Mouse (Mus musculus) left cerebral cortex, adult 11 months (tissue): ENCODE results near the gene Grsf1.

ENCODE experiments used
- DNase-seq: peaks from one replicate; pipeline ENCODE4 v3.0.0; 2022; ENCODE audit warnings: low spot score

Grsf1 gene

DNA sequence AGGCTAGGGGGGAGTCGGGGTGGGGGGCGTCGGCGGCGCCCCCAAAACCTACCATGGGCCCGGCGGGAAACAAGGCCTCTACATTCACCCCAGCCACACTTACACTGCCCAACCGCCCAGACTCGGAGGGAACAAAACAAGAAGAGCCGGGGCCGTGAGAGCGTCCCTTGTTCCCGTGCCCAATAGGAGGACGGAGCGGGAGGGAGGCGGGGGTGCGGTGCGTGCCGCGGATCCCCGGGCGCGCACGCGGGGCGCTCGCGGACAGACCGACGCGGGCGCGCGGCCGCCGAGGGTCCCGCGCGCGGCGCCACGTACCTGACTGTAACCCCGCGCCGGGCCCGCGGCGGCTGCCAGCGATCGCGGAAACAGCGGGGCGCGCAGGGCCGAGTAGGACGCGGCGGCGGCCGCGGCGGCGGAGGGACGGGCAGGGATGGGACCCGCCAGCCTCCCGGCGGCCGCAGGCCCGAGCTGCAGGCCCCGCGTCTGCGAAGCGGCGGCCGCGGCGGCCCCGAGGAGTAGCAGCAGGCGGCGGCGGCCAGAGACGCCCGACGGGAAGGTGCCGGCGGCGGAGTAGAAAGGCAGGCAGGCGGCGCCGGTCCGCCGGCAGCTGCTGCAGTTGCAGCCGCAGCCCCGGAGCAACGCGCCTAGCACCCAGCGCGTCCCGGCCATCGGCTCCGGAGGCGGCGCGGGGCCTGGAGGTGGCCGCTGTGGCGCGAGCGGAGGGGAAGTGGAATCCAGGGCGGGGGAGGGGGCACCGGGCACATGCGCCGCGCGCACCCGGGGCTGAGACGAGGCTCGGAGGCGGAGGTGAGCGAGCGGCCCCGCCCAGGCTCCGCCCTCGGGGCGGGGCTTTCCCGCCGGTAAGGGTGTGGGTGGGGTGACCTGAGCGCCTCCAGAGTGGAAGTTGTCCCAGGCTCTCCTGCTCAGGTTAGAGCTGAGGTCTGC lies at the start of gene Grsf1:
Gene Grsf1, minus strand, starts transcription at position 729 of the 945 bp plus-strand sequence.
- DNase-seq, result peak; percentile 84

DNA sequence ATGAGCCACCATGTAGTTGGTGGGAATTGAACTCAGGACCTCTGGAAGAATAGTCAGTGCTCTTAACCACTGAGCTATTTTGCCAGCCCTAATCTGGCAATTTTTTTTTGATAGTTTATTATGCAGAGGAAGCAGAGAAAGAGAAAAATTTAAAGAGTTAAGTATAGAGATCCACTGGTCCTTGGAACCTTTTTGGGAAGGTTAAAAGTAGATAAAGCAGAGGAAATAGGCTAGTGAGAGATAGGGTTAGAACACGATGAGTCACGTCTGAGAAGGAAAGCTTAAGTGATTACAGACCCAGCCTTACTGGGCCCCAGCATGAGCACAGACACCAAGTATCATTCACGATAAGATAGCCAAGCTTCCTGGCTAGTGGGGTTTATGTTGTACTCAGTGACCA lies 48.1 kb upstream of the Grsf1 start:
- DNase-seq, result no peak

DNA sequence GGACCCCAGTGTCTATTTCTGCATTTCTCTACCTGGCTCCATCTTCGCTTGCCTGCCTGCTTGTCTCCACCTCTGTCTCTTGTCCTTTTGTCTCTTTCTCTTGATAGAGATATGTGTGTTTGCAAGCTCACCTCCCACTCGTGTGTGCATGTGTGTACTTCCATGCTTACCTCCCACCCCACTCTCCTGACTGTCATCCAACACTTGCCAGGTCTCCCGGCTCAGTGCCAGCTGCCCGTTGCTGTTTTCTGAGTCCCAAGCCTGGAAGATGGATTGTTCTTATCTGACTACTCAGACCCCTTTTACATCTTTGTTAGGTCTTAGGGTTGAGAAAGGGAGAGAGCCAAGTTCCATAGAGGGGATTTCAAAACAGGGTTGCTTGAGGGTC lies 46.2 kb upstream of the Grsf1 start:
- DNase-seq, result no peak

DNA sequence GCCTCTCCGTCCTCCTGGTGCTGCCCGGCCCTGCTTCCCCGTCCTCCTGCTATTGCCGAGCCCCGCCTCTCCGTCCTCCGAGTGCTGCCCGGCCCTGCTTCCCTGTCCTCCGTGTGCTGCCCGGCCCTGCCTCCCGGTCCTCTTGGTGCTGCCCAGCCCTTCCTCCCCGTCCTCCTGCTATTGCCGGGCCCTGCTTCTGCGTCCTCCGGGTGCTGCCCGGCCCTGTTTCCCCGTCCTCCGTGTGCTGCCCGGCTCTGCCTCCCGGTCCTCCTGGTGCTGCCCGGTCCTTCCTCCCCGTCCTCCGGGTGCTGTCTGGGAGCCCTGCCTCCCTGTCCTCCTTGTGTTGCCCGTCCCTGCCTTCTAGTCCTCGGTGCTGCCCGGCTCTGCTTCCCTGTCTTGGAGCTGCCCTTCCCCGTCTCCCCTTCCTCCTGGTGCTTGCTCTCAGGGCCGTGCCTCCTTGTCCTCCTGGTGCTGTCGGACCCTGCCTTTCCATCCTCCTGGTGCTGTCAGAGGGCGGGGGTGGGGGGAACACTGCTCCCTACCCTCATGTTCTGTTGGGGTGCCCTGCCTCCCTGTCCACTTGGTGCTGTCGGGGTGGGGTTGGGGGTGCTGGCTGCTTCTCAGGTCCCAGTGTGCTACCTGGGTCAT lies 45.7 kb upstream of the Grsf1 start:
- no peak for DNase-seq

DNA sequence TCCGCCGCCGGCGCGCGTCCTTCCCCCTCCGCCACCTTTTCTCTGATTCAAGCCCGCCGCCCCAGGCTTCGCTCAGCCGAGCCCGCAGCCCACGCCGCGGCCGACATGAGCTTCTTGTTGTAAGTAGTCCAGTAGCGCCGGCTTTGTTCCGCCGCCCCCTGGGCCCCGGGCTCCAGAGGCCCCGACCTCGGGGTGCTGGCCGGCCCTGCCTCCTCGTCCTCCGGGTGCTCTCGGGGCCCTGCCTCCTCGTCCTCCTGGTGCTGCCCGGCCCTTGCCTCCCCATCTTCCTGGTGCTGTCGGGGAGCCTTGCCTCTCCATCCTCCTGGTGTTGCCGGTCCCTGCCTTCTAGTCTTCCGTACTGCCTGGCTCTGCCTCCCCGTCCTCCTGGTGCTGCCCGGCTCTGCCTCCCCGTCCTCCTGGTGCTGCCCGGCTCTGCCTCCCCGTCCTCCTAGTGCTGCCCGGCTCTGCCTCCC lies 45.1 kb upstream of the Grsf1 start:
- DNase-seq, result no peak

DNA sequence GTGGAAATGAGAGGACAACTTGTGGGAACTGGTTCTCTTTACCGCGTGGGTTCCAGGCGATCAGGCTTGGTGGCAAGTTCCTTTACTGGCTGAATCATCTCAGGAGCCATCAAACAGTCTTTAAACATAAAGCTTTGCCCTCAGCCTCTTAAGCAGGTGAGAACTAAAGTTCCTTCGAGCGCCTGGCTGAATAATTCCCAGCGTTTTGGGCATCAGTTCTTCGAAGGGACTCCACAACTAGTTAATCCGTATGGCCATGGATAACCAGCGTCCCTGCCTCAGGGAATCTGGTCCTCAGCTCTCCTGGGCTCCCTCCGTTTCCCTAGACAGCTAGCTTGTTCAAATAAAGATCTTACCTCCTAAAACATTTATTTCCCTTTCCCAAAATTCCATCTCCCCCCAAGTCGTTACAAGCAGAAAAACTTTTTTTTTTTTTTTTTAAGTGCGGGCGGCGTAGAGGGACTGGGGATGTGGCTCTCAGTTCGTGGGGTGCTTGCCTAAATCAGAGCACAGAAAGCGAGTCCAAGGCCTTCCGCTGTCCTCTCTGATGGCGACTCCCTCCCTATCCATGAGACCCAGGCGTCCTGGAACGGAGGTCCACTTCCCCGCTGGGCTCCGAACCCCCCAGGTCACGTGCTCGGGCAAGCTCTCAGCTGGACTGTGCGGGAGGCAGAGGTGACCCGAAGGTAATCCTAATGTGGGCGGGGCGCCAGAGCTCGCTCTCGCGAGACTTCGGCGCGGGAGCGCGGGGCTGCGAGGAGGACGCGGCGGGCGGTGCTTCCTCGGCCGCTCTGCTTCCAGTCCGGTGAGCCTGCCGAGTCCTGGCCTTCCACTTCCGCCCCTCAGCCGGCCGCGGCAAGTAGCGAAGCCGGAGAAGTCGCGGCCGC lies 44.4 kb upstream of the Grsf1 start, which contains the start of gene Mob1b:
Gene Mob1b, plus strand, starts transcription at position 740 of the 887 bp plus-strand sequence.
- peak; percentile 90 for DNase-seq

DNA sequence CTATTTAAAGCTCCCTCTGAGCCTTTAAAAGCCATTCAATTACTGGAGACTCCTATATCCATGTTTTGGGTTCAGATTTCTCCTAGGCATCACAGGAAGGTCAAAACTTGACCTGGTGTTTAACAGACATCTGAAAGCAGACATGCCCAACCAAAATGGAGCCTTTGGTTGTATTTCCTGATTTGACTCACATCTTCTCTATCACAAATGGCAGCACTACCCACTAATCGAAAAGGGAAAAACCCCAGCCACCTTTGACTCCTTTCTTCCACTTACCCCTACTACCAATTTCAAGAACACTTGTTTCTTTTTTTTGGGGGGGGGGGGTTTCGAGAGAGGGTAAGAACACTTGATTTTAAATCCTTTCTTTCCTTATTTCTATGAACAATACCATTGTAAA lies 41.0 kb upstream of the Grsf1 start:
- DNase-seq, result no peak

DNA sequence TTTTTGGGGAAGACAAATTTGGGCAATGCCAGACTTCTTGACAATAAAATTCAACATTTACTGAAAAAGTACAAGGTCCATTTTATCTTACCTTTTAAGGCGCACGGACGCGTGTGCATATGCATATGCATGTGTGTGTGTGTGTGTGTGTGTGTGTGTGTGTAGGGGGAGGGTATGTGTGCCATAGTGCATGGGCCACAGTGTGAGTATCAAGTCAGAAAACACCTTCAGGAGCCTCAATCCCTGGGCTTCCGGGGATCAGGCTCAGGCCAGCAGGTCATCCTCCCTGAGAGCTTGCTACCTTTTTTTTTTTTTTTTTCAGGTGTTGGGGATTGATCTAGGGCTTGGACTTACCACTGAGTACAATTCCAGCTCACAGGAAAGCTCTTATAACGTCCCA lies 36.4 kb upstream of the Grsf1 start:
- no peak for DNase-seq

DNA sequence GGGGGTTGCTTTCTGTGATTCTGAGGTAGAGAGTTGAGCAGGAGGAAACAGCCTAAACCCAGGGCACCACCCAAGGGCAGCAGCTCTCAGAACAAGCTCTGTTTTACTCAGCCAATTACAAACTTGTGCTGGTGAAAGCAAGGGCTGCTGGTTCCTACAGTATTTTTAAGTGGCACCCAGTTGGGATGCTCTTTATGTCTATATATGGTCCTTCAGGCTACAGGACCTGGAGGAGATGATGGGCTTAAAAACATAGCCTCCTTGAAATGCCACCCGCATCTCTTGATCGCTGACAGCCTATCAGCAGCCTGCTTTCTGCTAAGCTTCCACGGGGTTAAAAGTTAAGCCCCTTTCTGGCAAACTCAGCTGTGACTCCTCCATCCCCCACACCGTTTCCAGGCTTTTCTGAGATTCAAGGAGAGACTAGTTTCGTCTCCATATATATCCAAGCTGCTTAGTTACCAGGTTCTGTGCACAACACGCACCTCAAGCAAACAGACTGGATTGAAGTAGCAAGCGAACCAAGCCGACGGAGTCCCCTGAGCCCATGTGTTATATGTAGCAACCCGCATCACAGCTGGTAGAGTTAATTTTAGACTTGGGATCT lies 35.8 kb upstream of the Grsf1 start:
- DNase-seq, result no peak

DNA sequence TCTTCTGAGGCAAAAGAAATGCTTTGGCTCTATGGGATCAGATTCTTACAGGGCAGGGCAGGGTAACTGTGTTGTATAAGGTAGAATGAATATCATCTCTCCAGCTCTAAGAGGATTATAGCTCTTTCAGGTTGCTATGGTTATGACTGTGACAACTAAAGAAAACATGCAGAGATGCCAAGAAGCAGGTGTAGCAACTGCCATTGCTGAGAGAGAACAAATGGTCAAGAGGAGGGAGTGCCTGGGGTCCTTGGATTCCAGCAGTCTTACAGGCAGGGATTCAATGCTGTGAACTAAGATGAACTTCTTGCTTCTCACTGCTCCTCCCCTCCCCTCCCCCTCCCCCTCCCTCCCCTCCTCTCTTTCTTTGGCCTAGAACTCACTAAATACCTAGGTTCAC lies 35.2 kb upstream of the Grsf1 start:
- no peak for DNase-seq

DNA sequence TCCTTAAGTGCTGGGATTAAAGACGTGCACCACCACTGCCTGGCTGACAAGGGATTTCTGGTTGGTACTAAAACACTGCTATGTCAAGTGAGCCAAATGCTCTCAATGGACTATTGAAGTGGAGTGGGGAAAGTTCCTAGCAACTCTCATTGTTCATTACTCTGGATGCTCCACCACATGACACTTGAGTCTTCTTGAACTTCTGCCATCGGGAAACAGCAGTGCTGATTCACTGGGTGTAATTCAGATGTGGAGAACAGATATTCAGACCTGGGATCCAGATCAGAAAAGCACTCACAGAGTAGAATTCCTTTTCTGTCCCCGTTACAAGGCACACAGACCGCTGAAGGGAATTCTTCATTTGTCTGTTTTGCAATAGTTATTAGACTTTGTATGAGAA lies 27.6 kb upstream of the Grsf1 start:
- no peak for DNase-seq

DNA sequence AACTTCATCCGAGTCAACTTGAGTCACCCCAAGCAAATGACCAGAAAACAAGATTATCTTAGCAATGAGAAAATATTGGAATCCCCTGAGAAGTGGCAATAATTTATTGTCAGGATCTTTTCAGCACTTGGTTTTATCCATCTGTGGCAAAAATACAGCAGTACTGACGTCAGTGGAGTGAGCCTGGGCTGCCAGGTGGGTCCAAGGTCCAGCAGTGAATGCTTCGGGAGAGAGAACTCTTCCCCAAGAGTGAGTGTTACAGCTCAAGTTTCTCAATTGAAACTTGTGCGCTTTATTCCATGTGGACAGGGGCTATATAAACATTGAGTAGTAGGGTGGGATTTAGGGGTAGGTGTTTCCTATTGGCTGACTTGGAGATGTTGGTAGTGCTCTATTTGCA lies 26.1 kb upstream of the Grsf1 start:
- no peak for DNase-seq

DNA sequence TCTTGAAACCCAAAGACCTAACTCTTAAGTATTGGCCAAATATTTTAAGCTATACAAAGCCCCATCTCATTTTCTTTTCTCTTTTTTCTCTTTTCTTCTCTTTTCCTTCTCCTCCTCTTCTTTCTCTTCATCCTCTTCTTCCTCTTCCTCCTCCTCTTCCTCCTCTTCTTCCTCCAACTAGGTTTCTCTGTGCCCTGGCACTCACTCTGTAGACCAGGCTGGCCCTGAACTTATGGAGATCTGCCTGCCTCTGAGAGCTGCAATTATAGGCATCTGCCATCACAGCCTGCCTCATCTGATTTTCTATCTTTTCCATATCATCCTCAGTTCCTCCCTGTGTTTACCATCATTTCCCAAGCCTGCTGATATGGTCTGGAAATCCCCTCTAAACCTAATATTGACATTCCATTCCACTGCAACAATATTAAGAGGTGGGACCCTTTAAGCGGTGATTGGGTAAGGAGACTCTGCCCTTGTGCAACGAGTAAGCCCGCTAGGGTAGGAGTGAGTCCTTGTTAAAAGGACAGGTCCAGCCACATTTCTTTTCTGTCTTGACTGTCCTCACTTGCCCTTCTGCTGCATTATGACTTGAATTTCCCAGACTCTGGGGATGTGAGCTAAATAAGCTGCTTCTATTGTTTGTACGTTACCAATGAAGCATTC lies 23.4 kb upstream of the Grsf1 start:
- no peak for DNase-seq

DNA sequence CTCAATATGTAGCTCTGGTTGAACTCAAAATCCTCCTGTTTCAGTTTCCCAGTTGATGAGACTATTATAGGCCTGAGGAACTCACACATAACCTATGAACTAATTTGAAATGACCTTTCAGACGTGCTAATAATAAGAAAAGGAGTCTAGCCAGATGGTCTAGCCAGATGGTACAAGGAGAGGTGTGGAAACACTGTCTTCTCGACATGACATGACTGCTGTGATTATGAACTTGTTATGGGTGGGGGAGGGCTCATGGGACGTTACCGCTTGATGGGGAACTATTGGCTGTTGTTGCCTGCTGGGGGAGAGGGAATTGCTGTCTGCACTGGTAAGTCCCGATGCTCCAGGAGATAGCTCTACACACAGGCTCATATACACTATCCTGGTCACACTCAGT lies 21.3 kb upstream of the Grsf1 start:
- DNase-seq, result no peak

DNA sequence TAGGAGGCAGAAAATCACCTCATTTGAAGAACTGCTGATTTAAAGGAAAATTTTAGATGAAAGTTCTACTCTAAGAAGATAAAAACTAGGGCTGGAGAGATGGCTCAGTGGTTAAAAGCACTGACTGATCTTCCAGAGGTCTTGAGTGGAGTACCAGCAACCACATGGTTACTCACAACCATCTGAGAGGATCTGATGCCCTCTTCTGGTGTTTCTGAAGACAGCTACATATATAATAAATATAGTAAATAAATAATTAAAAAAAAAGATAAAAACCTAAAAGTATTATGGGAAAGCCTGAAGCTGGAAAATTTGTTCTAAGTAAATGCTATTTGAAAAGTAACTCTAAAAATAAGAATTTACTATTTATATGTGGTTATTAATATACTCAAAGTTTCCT lies 17.1 kb upstream of the Grsf1 start:
- no peak for DNase-seq

DNA sequence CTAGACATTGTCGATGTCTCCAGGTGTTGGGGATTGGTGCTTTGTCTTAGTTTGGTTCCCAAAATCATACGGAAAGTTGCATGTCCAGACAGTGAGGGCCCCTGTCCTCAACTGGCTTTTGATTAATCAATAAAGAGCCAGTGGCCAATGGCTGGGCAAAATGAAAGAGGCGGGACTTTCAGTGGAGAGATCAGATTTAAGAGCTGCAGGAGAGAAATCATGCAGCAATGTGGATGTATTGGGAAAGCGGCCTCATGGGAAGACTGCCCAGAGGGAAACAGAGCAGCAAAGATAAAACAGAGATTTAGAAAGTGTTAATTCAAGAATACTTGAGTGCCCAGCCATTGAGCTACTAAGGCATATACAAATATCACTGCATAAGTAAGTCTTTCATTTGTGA lies 16.6 kb upstream of the Grsf1 start:
- DNase-seq, result no peak

DNA sequence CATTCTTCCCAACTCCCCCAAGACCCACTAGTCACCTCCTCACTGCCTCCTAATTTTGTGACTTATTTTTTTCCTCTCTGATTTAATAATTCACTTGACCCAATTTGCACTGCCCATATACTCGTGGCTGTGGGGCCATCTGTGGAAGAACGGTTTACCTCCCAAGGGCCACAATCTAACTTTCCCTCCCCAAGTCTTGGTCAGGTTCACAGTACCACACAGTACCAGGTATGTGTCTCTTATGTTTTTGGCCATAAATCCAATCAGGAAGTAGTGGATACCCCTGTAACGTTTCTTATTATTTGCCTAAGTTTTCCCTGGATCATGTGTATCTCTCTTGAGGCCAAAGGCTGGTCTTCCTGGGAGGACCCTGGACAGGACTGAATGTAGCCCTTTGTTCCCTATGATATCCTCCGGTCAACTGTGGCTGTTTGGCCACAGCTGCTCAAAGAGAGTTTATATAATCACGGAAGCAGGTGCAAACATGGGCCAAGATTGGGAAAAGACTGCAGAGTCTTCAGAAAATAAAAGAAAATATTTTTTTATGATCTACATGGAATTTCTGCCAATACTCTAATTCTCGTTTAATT lies 15.6 kb upstream of the Grsf1 start:
- no peak for DNase-seq

DNA sequence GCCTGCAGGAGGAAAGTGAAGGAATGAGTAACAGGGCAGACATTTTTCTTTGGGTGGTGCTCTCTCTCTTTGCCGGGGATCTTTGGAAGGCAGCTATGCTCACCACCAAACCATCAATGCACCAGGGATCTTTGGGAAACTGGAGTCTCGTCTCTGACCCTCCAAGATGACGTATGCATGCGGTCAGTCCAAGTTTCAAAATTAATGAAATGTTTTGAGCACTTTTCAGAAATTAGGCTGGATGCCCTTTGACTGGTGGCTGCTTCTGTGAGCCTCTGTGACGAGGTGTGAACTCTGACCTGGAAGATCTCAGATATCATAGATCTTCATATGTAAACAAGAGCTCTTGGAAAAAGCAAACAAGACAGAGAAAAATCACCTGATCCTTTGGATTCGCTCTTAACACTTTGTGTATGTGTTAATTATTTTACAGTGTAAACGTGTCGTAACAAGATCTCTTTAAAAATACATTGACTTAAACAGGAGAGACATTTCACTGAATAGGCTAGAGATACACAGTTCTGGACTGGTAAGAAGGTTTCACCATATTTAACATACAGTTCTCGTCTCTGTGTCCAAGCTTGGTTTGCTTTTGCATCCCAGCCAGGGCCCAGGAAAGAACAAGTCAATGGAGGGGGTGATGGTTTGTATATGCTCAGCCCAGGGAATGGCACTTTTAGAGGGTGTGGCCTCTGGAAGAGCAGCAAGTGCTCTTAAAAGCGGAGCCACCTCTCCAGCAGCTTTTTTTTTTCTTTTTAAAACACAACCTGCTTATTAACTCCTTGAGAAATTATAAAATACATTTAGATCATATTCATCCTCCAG lies 14.9 kb upstream of the Grsf1 start:
- DNase-seq, result no peak

DNA sequence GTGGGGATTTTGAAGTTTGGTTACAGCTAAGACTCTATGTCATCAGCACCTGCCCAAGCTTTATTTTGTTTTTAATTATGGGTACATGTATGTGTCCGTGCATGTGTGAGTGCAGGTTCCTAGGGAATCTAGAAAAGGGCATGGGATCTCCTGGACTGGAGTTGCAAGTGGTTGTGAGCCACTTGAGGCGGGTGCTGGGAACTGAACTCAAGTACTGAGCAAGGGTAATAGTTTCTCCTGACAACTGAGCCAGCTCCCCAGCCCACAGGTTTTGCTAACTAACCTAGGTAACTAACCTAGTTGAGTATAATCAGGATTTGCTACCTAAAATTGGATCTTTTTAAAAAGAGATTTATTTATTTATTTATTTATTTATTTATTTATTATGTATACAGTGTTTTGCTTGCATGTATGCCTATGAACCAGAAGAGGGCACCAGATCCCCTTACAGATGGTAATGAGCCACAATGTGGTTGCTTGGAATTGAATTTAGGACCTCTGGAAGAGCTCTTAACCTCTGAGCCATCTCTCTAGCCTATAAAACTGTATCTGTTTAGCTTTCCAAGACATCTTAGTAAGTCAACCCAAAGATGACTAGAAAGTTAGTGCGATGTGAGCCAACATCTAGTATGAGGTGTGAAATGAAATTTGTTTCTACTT lies 13.4 kb upstream of the Grsf1 start:
- no peak for DNase-seq
